Mouse (Mus musculus): Measurements from ENCODE around the gene Adal. TPM values are rescaled to one million over a fixed set of nuclear protein-coding genes. Genes with fewer than 3 reads are reported as not detected.

The Adal gene
- polyA plus RNA-seq, 1 experiment from 2014 or later = 20.3 TPM

DNA sequence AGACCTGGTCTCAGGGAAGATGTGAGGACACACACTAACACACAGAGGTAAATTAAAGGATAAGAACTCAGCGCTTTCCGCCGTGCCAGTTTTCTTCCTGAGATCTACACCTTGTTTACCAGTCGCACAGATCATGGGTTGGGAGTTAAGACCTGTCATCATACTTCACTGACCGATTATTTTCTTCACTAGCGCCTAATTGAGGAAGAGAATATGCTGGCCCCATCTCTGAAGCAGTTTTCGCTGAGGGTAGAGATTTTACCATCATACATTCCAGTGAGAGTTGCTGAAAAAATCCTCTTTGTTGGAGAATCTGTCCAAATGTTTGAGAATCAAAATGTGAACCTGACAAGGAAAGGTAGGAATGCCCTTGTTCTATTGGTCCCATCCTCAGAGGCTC, 43.9 kb downstream of the Adal start:
- H3K27me3 ChIP-seq = no peaks in the 10 kb centered on the region
- no peak for ATAC-seq (ENCODE audit: insufficient number of reproducible peaks, insufficient read depth, low FRiP score, low TSS enrichment, low read depth)
- no peak overlapping the region for H3K4me3 ChIP-seq
- no peak overlapping the region for H3K27ac ChIP-seq
- H3K4me1 ChIP-seq = no peaks in the 10 kb centered on the region
- H3K9ac ChIP-seq = no peak overlapping the region
- WGBS = 94% methylated on average over 7 of the region's 7 CpGs
- H3K36me3 ChIP-seq = peaks cover 73% of the 10 kb centered on the region
- H3K9me3 ChIP-seq = no peaks in the 10 kb centered on the region
- H3K4me2 ChIP-seq = no peak overlapping the region

- Histone ChIP-seq H3K4me1 (no peaks in the 10 kb centered on the region), H3K9ac (no peak overlapping the region), H3K4me2 (no peak overlapping the region), H3K36me3 (peaks cover 90% of the 10 kb centered on the region), H3K9me3 (no peaks in the 10 kb centered on the region), H3K4me3 (no peak overlapping the region), H3K27me3 (no peaks in the 10 kb centered on the region), H3K27ac (no peak overlapping the region)
- WGBS = 72% methylated on average over 1 of the region's 1 CpGs
- no peak for ATAC-seq (ENCODE audit: insufficient number of reproducible peaks, insufficient read depth, low FRiP score, low TSS enrichment, low read depth)
Measured at GRCm38 (mm10) chr2:121188530-121188929, 48.3 kb downstream of the Adal start.

DNA sequence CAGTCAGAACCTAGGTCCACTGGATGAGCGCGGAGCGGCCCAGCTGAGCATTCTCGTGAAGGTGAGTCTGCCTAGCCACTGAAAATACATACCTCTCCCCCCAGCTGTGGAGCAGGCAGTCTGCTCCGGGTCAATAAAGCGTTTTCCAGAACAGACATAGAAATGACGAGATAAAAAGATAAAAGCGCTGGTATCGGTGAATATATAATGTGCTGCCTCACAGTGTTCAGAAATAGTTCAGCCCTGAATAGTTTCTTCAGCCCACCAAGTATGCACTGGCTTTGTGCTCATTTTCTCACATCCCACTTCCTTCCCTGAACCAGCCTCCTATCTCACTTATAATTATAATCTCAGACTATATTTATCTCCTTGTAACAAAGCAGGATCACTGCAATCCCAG, 55.2 kb downstream of the Adal start:
- no peak overlapping the region for H3K4me2 ChIP-seq
- no peak overlapping the region for H3K27ac ChIP-seq
- H3K4me1 ChIP-seq = no peaks in the 10 kb centered on the region
- WGBS = 92% methylated on average over 9 of the region's 9 CpGs
- ATAC-seq (ENCODE audit: insufficient number of reproducible peaks, insufficient read depth, low FRiP score, low TSS enrichment, low read depth) = no peak
- H3K9ac ChIP-seq = no peak overlapping the region
- no peak overlapping the region for H3K4me3 ChIP-seq
- no peaks in the 10 kb centered on the region for H3K27me3 ChIP-seq
- peaks cover 96% of the 10 kb centered on the region for H3K36me3 ChIP-seq
- no peaks in the 10 kb centered on the region for H3K9me3 ChIP-seq

DNA sequence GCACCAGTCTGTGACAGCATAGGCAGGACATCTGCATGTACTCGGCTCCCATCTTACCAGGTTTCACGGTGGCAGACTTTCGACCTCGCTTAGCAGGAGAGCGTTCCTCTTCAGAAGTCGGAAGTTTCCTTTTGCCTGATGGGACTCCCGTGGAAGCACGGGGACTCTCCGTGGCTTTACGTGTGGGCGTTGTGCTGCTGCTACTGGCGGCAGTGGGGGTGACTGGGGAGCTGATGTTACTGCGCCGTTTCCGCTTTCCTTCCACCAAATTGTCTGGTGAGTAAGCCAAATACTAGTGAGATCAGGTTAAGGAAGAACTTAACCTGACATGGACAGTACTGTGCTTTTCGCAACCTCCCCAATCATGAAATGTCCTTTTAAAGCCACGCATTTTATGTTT, 64.0 kb downstream of the Adal start:
- no peak for ATAC-seq (ENCODE audit: insufficient number of reproducible peaks, insufficient read depth, low FRiP score, low TSS enrichment, low read depth)
- H3K4me2 ChIP-seq = no peak overlapping the region
- H3K4me1 ChIP-seq = no peaks in the 10 kb centered on the region
- no peak overlapping the region for H3K27ac ChIP-seq
- no peak overlapping the region for H3K9ac ChIP-seq
- 95% methylated on average over 17 of the region's 17 CpGs for WGBS
- peaks cover 94% of the 10 kb centered on the region for H3K36me3 ChIP-seq
- H3K9me3 ChIP-seq = no peaks in the 10 kb centered on the region
- no peak overlapping the region for H3K4me3 ChIP-seq
- H3K27me3 ChIP-seq = no peaks in the 10 kb centered on the region

Other genes with a start within 250 kb of the Adal start
- gene Ubr1, start 169.7 kb upstream of the Adal start, polyA plus RNA-seq (2015; fragmentation: Nextera tagmentation; extraction: Ambion mirVana) = 28.9 and 29.5 TPM in 2 replicates
- gene Tmem62, start 163.4 kb upstream of the Adal start, polyA plus RNA-seq (2015; fragmentation: Nextera tagmentation; extraction: Ambion mirVana) = 1.5 and 2.6 TPM in 2 replicates
- gene Ccndbp1, start 132.0 kb upstream of the Adal start, polyA plus RNA-seq (2015; fragmentation: Nextera tagmentation; extraction: Ambion mirVana) = 41.7 and 45.1 TPM in 2 replicates
- 0.87 and 3.2 TPM in 2 replicates for gene Epb42, start 103.4 kb upstream of the Adal start, polyA plus RNA-seq (2015; fragmentation: Nextera tagmentation; extraction: Ambion mirVana)
- gene Tgm5, start 54.6 kb upstream of the Adal start, polyA plus RNA-seq (2015; fragmentation: Nextera tagmentation; extraction: Ambion mirVana) = 0.22 TPM in 1 of 2 replicates, not detected in the other
- gene Tgm7, start 30.6 kb upstream of the Adal start, polyA plus RNA-seq (2015; fragmentation: Nextera tagmentation; extraction: Ambion mirVana) = not detected in 2 replicates
- gene Lcmt2, start 225 bp downstream of the Adal start, polyA plus RNA-seq (2015; fragmentation: Nextera tagmentation; extraction: Ambion mirVana) = 21.5 and 22.2 TPM in 2 replicates
- gene Tubgcp4, start 30.2 kb downstream of the Adal start, polyA plus RNA-seq (2015; fragmentation: Nextera tagmentation; extraction: Ambion mirVana) = 68.0 and 71.4 TPM in 2 replicates
- 11.1 and 11.9 TPM in 2 replicates for gene Zscan29, start 30.7 kb downstream of the Adal start, polyA plus RNA-seq (2015; fragmentation: Nextera tagmentation; extraction: Ambion mirVana)
- 95.8 and 96.5 TPM in 2 replicates for gene Trp53bp1, start 131.0 kb downstream of the Adal start, polyA plus RNA-seq (2015; fragmentation: Nextera tagmentation; extraction: Ambion mirVana)
- gene Map1a, start 149.2 kb downstream of the Adal start, polyA plus RNA-seq (2015; fragmentation: Nextera tagmentation; extraction: Ambion mirVana) = 4.3 and 4.8 TPM in 2 replicates
- gene Ppip5k1, start 215.0 kb downstream of the Adal start, polyA plus RNA-seq (2015; fragmentation: Nextera tagmentation; extraction: Ambion mirVana) = 8.4 and 11.7 TPM in 2 replicates
- 12.9 and 19.7 TPM in 2 replicates for gene Ckmt1, start 217.3 kb downstream of the Adal start, polyA plus RNA-seq (2015; fragmentation: Nextera tagmentation; extraction: Ambion mirVana)
- not detected in 2 replicates for gene Strc, start 246.7 kb downstream of the Adal start, polyA plus RNA-seq (2015; fragmentation: Nextera tagmentation; extraction: Ambion mirVana)